Mouse (Mus musculus): ENCODE data around the gene Tmem102.
A peak's percentile ranks its signal among the peaks of the same experiment; 100 is the strongest.

Gene Tmem102

GRCm38 (mm10) chr11:69791420-69791819 lies 14.0 kb downstream of the Tmem102 start:
- no peak for DNase-seq (ENCODE audit: low read depth in 2 of 2, low spot score in 2 of 2)

GRCm38 (mm10) chr11:69789431-69789830 lies 16.0 kb downstream of the Tmem102 start:
- DNase-seq (ENCODE audit: low read depth in 2 of 2, low spot score in 2 of 2): no peak

GRCm38 (mm10) chr11:69787306-69787705 lies 18.1 kb downstream of the Tmem102 start:
- no peak for DNase-seq (ENCODE audit: low read depth in 2 of 2, low spot score in 2 of 2)

- no peak for DNase-seq (ENCODE audit: low read depth in 2 of 2, low spot score in 2 of 2)
Observed at GRCm38 (mm10) chr11:69784793-69785272, 20.6 kb downstream of the Tmem102 start.

- no peak for DNase-seq (ENCODE audit: low read depth in 2 of 2, low spot score in 2 of 2)
Observed at GRCm38 (mm10) chr11:69781828-69782227, 23.6 kb downstream of the Tmem102 start.

GRCm38 (mm10) chr11:69778985-69779384 lies 26.4 kb downstream of the Tmem102 start:
- DNase-seq (ENCODE audit: low read depth in 2 of 2, low spot score in 2 of 2): no peak

GRCm38 (mm10) chr11:69778258-69778982 lies 27.0 kb downstream of the Tmem102 start:
- no peak for DNase-seq (ENCODE audit: low read depth in 2 of 2, low spot score in 2 of 2)

GRCm38 (mm10) chr11:69777504-69778257 lies 27.7 kb downstream of the Tmem102 start:
- no peak for DNase-seq (ENCODE audit: low read depth in 2 of 2, low spot score in 2 of 2)

GRCm38 (mm10) chr11:69776488-69776887 lies 28.9 kb downstream of the Tmem102 start:
- no peak for DNase-seq (ENCODE audit: low read depth in 2 of 2, low spot score in 2 of 2)

- no peak for DNase-seq (ENCODE audit: low read depth in 2 of 2, low spot score in 2 of 2)
Observed at GRCm38 (mm10) chr11:69775716-69776115, 29.7 kb downstream of the Tmem102 start.

- no peak for DNase-seq (ENCODE audit: low read depth in 2 of 2, low spot score in 2 of 2)
Observed at GRCm38 (mm10) chr11:69774961-69775360, 30.5 kb downstream of the Tmem102 start.

- DNase-seq (ENCODE audit: low read depth in 2 of 2, low spot score in 2 of 2): no peak
Observed at GRCm38 (mm10) chr11:69767625-69767909, 37.9 kb downstream of the Tmem102 start.

GRCm38 (mm10) chr11:69766872-69767624 lies 38.4 kb downstream of the Tmem102 start:
- DNase-seq (ENCODE audit: low read depth in 2 of 2, low spot score in 2 of 2): no peak

- DNase-seq (ENCODE audit: low read depth in 2 of 2, low spot score in 2 of 2): peak; percentile 67 to 82
Observed at GRCm38 (mm10) chr11:69766126-69766609, 39.3 kb downstream of the Tmem102 start.

GRCm38 (mm10) chr11:69765221-69766125 lies 40.0 kb downstream of the Tmem102 start, which contains the start of gene Zbtb4:
Gene Zbtb4, plus strand, starts transcription at chr11:69765912.
- peak; percentile 23 to 30 for DNase-seq (ENCODE audit: low read depth in 2 of 2, low spot score in 2 of 2)

- DNase-seq (ENCODE audit: low read depth in 2 of 2, low spot score in 2 of 2): no peak
Observed at GRCm38 (mm10) chr11:69763551-69763950, 41.9 kb downstream of the Tmem102 start.

GRCm38 (mm10) chr11:69761868-69762267 lies 43.6 kb downstream of the Tmem102 start, which contains the start of gene Slc35g3:
Gene Slc35g3, minus strand, starts transcription at chr11:69761968.
- no peak for DNase-seq (ENCODE audit: low read depth in 2 of 2, low spot score in 2 of 2)

- no peak for DNase-seq (ENCODE audit: low read depth in 2 of 2, low spot score in 2 of 2)
Observed at GRCm38 (mm10) chr11:69760901-69761200, 44.6 kb downstream of the Tmem102 start.

- no peak for DNase-seq (ENCODE audit: low read depth in 2 of 2, low spot score in 2 of 2)
Observed at GRCm38 (mm10) chr11:69760160-69760900, 45.1 kb downstream of the Tmem102 start.

All from CD8-positive naive resting alpha-beta T cell, adult 2 months (primary cell).